Mouse (Mus musculus) ovary, adult 18-20 months (tissue): Measurements from ENCODE around the gene Otub2.

ENCODE experiments used
- DNase-seq: peaks from one replicate; pipeline ENCODE4 v3.0.0; 2022; ENCODE audit warnings: low spot score, mixed read lengths

The Otub2 gene

GRCm38 (mm10) chr12:103388505-103389347, at the start of gene Otub2:
TSS of gene Otub2 (plus strand) at chr12:103388682.
- peak; percentile 93 for DNase-seq

- DNase-seq = no peak
Measured at GRCm38 (mm10) chr12:103341212-103341611, 47.3 kb upstream of the Otub2 start.

GRCm38 (mm10) chr12:103343456-103343855, 45.0 kb upstream of the Otub2 start:
- DNase-seq = no peak

GRCm38 (mm10) chr12:103344934-103345333, 43.5 kb upstream of the Otub2 start:
- DNase-seq = no peak

GRCm38 (mm10) chr12:103346945-103347344, 41.5 kb upstream of the Otub2 start:
- DNase-seq = no peak

GRCm38 (mm10) chr12:103347406-103347805, 41.1 kb upstream of the Otub2 start:
- no peak for DNase-seq

GRCm38 (mm10) chr12:103348506-103348905, 40.0 kb upstream of the Otub2 start:
- DNase-seq = no peak

- no peak for DNase-seq
Measured at GRCm38 (mm10) chr12:103352735-103353134, 35.7 kb upstream of the Otub2 start.

- DNase-seq = no peak
Measured at GRCm38 (mm10) chr12:103353538-103353937, 34.9 kb upstream of the Otub2 start.

- no peak for DNase-seq
Measured at GRCm38 (mm10) chr12:103355746-103356414, 32.6 kb upstream of the Otub2 start, which contains the start of gene Asb2. TSS of gene Asb2 (minus strand) at chr12:103356001.

GRCm38 (mm10) chr12:103356415-103356748, 32.1 kb upstream of the Otub2 start:
- DNase-seq = no peak

GRCm38 (mm10) chr12:103358216-103358615, 30.3 kb upstream of the Otub2 start:
- no peak for DNase-seq

GRCm38 (mm10) chr12:103358951-103359801, 29.3 kb upstream of the Otub2 start:
- DNase-seq = no peak

- DNase-seq = no peak
Measured at GRCm38 (mm10) chr12:103360812-103361211, 27.7 kb upstream of the Otub2 start.

GRCm38 (mm10) chr12:103361539-103362307, 26.8 kb upstream of the Otub2 start:
- no peak for DNase-seq

- DNase-seq = no peak
Measured at GRCm38 (mm10) chr12:103362336-103362735, 26.1 kb upstream of the Otub2 start.

GRCm38 (mm10) chr12:103367171-103367570, 21.3 kb upstream of the Otub2 start:
- DNase-seq = no peak

- DNase-seq = no peak
Measured at GRCm38 (mm10) chr12:103367620-103368325, 20.7 kb upstream of the Otub2 start.

- DNase-seq = no peak
Measured at GRCm38 (mm10) chr12:103368326-103368669, 20.2 kb upstream of the Otub2 start.

- no peak for DNase-seq
Measured at GRCm38 (mm10) chr12:103368777-103369176, 19.7 kb upstream of the Otub2 start.

GRCm38 (mm10) chr12:103370861-103371260, 17.6 kb upstream of the Otub2 start:
- DNase-seq = no peak
